In the genomic region with DNA sequence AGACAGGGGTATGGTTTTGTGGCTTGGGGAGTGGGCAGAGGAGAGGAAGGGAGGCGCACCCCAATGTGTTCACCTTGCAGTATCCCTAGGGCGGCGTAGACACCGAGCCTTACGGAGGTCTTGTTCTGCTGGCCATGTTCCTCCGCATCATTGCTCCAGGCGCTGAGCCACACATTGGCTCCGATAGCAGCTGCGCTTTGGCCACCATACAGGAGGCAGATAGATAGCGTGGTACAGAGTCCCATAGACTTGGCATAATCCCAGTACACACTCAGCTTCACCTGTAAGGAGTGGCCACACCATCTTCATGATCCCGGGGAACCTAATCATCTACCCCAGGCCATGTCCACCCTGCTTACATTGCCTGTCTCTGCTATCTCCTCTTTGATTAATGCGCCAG, we compare ENCODE assay signal across 23 mouse cellular contexts. TPM values are rescaled to one million over a fixed set of nuclear protein-coding genes. Genes with fewer than 3 reads are reported as not detected.
DNase-seq lines count a peak whose midpoint lies in the region; ATAC-seq and TF ChIP-seq lines count a peak whose summit lies in the region.
"Had no signal": no experiment of that assay in that cellular context is flagged by ENCODE, and none has a peak within 500 bp of the region (broad histone marks: within the 10 kb centered on the region; RNA-seq: fewer than 3 reads in every experiment).

No protein-coding gene starts in this region.

- no peak for ATAC-seq in cerebellum, adult (ENCODE audit: insufficient number of reproducible peaks, low FRiP score, low TSS enrichment)
- ATAC-seq in neural tube, embryonic 11.5 days (ENCODE audit: insufficient read depth, low FRiP score, low TSS enrichment): no peak
- ATAC-seq: CD4-positive, CD25-positive, alpha-beta regulatory T cell, adult 4 months; forebrain, embryonic 14.5 days; forebrain, embryonic 16.5 days had no signal

- peak; percentile 66 to 70 for DNase-seq in cerebellum, postnatal 10 days
- DNase-seq in cerebellum, postnatal 25 days: peak; percentile 42 to 53
- no peak for DNase-seq in cerebellum, adult 9-11 months
- DNase-seq in neural tube, embryonic 11.5 days (ENCODE audit: low spot score): peak; percentile 4
- no peak for DNase-seq in neural tube, embryonic 10.5 days (ENCODE audit: extremely low spot score, low spot score)
- DNase-seq: adrenal gland, adult 2 months; adrenal gland, postnatal 10 days; adrenal gland, postnatal 25 days; B cell, adult 2 months; cerebellum, adult 11-12 months; cerebellum, adult 2 months; cerebellum, adult 9-10 months; embryo, embryonic 11 days had no signal

- TF ChIP-seq CTCF in E14TG2a.4 (conservative IDR thresholded peaks at IDR 0.05; ENCODE audit: low read length): no peak

- no peaks in the 10 kb centered on the region for H3K27me3 ChIP-seq in neural tube, embryonic 11.5 days (ENCODE audit: control insufficient read depth, insufficient read depth, low read length)
- peaks cover 39% of the 10 kb centered on the region for H3K27me3 ChIP-seq in E14TG2a.4 (ENCODE audit: insufficient read depth, low read length)
- H3K27me3 ChIP-seq: embryonic facial prominence, embryonic 15.5 days; forebrain, embryonic 12.5 days had no signal

- no peaks in the 10 kb centered on the region for H3K36me3 ChIP-seq in neural tube, embryonic 11.5 days (ENCODE audit: control insufficient read depth, insufficient read depth, low read length)
- H3K36me3 ChIP-seq in E14TG2a.4 (ENCODE audit: insufficient read depth, low read length): no peaks in the 10 kb centered on the region
- H3K36me3 ChIP-seq: embryonic facial prominence, embryonic 13.5 days; embryonic facial prominence, embryonic 15.5 days; forebrain, embryonic 10.5 days; forebrain, embryonic 12.5 days had no signal

- no peaks in the 10 kb centered on the region for H3K4me1 ChIP-seq in neural tube, embryonic 11.5 days (ENCODE audit: control insufficient read depth, insufficient read depth, low read length)
- peaks cover 8% of the 10 kb centered on the region for H3K4me1 ChIP-seq in E14TG2a.4 (replicated peaks; ENCODE audit: low read depth, low read length)
- H3K4me1 ChIP-seq: forebrain, embryonic 10.5 days; forebrain, embryonic 12.5 days had no signal

- no peaks in the 10 kb centered on the region for H3K9me3 ChIP-seq in neural tube, embryonic 11.5 days (ENCODE audit: control insufficient read depth, low read length)
- H3K9me3 ChIP-seq in E14TG2a.4 (ENCODE audit: low read length): peaks cover 4% of the 10 kb centered on the region; the same call in 1 of the 2 replicates
- H3K9me3 ChIP-seq: embryonic facial prominence, embryonic 13.5 days; embryonic facial prominence, embryonic 15.5 days; forebrain, embryonic 10.5 days; forebrain, embryonic 12.5 days had no signal

- no peak overlapping the region for H3K27ac ChIP-seq in neural tube, embryonic 11.5 days (ENCODE audit: low read depth, low read length)
- H3K27ac ChIP-seq: embryonic facial prominence, embryonic 13.5 days; embryonic facial prominence, embryonic 15.5 days; forebrain, embryonic 10.5 days; forebrain, embryonic 12.5 days had no signal

- no peak overlapping the region for H3K4me2 ChIP-seq in neural tube, embryonic 11.5 days (ENCODE audit: low read depth)
- H3K4me2 ChIP-seq: embryonic facial prominence, embryonic 13.5 days; embryonic facial prominence, embryonic 15.5 days; forebrain, embryonic 12.5 days had no signal

- no peak overlapping the region for H3K9ac ChIP-seq in neural tube, embryonic 11.5 days (ENCODE audit: low read length)
- H3K9ac ChIP-seq: embryonic facial prominence, embryonic 13.5 days; embryonic facial prominence, embryonic 15.5 days; forebrain, embryonic 12.5 days had no signal

- WGBS in neural tube, embryonic 11.5 days: 92% methylated on average over 12 of the region's 12 CpGs

- no peak overlapping the region for H3K4me3 ChIP-seq in neural tube, embryonic 11.5 days (ENCODE audit: low read depth, low read length)
- H3K4me3 ChIP-seq in E14TG2a.4 (replicated peaks; ENCODE audit: low read length): 0 out of 2 replicates have a peak overlapping the region, but pooled peaks have one; percentile 37
- H3K4me3 ChIP-seq: embryonic facial prominence, embryonic 13.5 days; embryonic facial prominence, embryonic 15.5 days; erythroblast, embryonic 14.5 days; forebrain, embryonic 10.5 days; forebrain, embryonic 12.5 days had no signal

RNA-seq across cellular contexts. Expression of a gene that starts 31.4 kb away (rescaled TPM):
- 22.9 and 23.4 TPM in 2 replicates for polyA plus RNA-seq in neural tube, embryonic 11.5 days (2014; fragmentation: Nextera tagmentation; extraction: Ambion mirVana)

RNA-seq across cellular contexts. Expression of a gene that starts 33.6 kb away (rescaled TPM):
- 0.60 and 1.2 TPM in 2 replicates for polyA plus RNA-seq in neural tube, embryonic 11.5 days (2014; fragmentation: Nextera tagmentation; extraction: Ambion mirVana)

RNA-seq across cellular contexts. Expression of a gene that starts 37.4 kb away (rescaled TPM):
- 114 and 116 TPM in 2 replicates for polyA plus RNA-seq in neural tube, embryonic 11.5 days (2014; fragmentation: Nextera tagmentation; extraction: Ambion mirVana)

Comparison
In these comparisons a context has a peak if more than half of its experiments do, and no peak if none do; other contexts are left out.
1. DNase-seq: peak in cerebellum, postnatal 10 days (2 of 2), cerebellum, postnatal 25 days (2 of 2) and neural tube, embryonic 11.5 days (single experiment); none in cerebellum, adult 9-11 months (single experiment) and neural tube, embryonic 10.5 days (single experiment).